Mouse (Mus musculus): ENCODE measurements around the gene Ppfibp1. TPM values are rescaled to one million over a fixed set of nuclear protein-coding genes. Genes with fewer than 3 reads are reported as not detected.

Gene Ppfibp1
- polyA plus RNA-seq (2016; fragmentation: Nextera tagmentation; extraction: Ambion mirVana), result 25.0 and 25.8 TPM in 2 replicates

DNA sequence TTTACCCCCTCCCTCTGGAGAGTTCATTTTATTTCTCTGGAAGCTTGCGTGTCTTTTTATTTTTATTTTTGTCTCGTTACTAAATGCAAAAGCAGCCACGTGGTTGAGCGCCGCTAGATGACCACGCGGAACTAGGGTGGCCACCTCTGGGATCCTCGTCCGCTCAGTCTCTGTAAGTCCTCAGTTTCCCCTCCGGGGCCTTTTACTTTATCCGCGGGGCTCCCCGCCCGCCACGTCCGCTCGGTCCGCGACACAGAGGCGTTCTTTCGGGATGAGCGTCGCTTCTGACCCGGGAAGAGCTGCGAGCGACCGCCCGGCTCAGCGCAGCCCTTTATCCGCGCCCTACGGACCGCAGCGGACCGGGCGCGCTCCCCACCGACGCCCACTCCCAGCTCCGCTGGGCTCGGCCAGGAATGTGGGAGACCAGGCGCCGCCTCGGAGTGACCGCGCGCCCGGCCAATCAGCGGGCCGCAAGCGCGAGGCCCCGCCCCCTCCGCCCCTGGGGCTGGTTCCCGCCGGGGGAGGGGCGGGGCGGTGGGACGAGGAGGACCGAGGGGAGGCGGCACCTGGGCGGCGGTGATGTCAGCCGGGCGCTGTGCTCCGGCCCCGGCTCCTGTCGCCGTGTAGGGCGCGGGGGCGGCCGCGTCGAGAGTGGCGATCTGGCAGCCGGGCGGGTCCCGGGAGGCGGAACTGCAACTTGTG, at the start of gene Ppfibp1:
Ppfibp1 (plus strand) TSS at position 530 of the 702 bp plus-strand sequence.
- Histone ChIP-seq H3K4me1 (peaks cover 17% of the 10 kb centered on the region), H3K4me3 (peak within 1 kb of the TSS; percentile 65), H3K27me3 (peaks cover 8% of the 10 kb centered on the region), H3K9ac (replicated peaks) (peak within 1 kb of the TSS; percentile 68), H3K36me3 (no peaks in the 10 kb centered on the region), H3K9me3 (no peaks in the 10 kb centered on the region), H3K4me2 (replicated peaks) (peak within 1 kb of the TSS; percentile 82), H3K27ac (replicated peaks) (0 out of 2 replicates have a peak within 1 kb of the TSS, but pooled peaks have one; percentile 39)
- ATAC-seq (ENCODE audit: low FRiP score, low read depth), result peak; percentile 96
- under 1% methylated on average over 69 of the region's 80 CpGs for WGBS

DNA sequence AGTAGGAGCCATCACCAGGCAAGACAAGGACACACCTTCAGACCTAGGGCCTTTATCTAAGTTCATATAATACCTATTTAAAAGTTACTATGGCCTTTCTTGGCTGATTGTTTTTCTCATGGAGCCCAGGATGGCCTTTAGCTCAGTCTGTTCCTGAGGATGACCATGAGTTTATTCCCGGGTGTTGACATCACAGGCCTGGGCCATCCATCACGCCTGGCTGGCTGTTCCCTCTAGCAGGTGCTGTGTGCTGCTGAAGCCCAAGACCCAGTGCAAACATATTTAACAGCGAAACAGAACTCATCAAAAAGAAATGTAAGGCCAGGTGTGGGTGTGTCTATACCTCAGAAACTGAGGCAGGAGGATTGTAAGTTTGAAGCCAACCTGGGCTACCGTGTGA, 49.4 kb upstream of the Ppfibp1 start:
- Histone ChIP-seq H3K4me3 (no peak overlapping the region), H3K27ac (replicated peaks) (no peak overlapping the region), H3K27me3 (no peaks in the 10 kb centered on the region), H3K9ac (replicated peaks) (no peak overlapping the region), H3K9me3 (no peaks in the 10 kb centered on the region), H3K36me3 (no peaks in the 10 kb centered on the region), H3K4me2 (replicated peaks) (no peak overlapping the region), H3K4me1 (no peaks in the 10 kb centered on the region)
- no peak for ATAC-seq (ENCODE audit: low FRiP score, low read depth)
- WGBS, result 91% methylated on average over 4 of the region's 4 CpGs

DNA sequence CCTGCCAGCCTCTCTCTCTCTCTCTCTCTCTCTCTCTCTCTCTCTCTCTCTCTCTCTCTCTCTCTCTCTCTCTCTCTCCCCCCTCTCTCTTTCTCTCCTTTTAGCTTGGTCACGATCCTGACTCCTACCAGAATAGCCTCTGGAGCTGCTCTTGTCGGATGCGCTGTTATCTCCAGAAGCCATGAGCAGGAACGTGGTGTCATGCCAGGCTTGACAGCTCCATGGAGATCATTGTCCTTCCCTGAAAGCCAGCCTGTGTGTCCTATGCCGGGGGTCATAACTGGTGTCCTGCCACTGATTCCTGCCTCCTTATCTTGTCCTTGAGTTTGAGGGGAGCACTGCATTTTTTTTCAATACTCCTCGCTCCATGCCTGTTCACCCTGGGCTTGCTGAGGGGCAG, 43.4 kb upstream of the Ppfibp1 start:
- Histone ChIP-seq H3K36me3 (no peaks in the 10 kb centered on the region), H3K9me3 (no peaks in the 10 kb centered on the region), H3K27me3 (no peaks in the 10 kb centered on the region), H3K27ac (replicated peaks) (no peak overlapping the region), H3K4me3 (no peak overlapping the region), H3K9ac (replicated peaks) (no peak overlapping the region), H3K4me2 (replicated peaks) (no peak overlapping the region), H3K4me1 (no peaks in the 10 kb centered on the region)
- no peak for ATAC-seq (ENCODE audit: low FRiP score, low read depth)
- WGBS, result 81% methylated on average over 6 of the region's 6 CpGs

DNA sequence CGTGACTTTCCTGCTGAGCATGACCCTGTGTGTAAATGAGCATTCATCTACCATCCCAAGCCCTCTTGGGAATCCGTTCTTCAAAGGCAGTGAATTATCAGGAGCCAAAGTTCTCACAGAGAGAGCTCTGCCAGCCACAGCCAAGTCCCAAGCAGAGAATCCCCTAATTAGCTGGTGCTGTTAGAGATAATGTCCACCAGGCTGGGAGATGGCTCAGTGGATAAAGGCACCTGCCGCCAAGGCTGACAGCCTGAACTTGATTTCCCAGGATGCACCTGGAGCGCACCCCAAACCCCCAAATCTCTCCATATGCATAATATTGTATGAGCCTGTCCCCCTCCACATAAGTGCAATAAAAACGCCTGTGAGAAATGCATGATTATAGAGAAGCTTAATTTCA, 42.9 kb upstream of the Ppfibp1 start:
- Histone ChIP-seq H3K4me2 (replicated peaks) (no peak overlapping the region), H3K9me3 (no peaks in the 10 kb centered on the region), H3K4me1 (no peaks in the 10 kb centered on the region), H3K9ac (replicated peaks) (no peak overlapping the region), H3K27ac (replicated peaks) (no peak overlapping the region), H3K27me3 (no peaks in the 10 kb centered on the region), H3K36me3 (no peaks in the 10 kb centered on the region), H3K4me3 (no peak overlapping the region)
- ATAC-seq (ENCODE audit: low FRiP score, low read depth), result no peak
- 66% methylated on average over 5 of the region's 5 CpGs for WGBS

DNA sequence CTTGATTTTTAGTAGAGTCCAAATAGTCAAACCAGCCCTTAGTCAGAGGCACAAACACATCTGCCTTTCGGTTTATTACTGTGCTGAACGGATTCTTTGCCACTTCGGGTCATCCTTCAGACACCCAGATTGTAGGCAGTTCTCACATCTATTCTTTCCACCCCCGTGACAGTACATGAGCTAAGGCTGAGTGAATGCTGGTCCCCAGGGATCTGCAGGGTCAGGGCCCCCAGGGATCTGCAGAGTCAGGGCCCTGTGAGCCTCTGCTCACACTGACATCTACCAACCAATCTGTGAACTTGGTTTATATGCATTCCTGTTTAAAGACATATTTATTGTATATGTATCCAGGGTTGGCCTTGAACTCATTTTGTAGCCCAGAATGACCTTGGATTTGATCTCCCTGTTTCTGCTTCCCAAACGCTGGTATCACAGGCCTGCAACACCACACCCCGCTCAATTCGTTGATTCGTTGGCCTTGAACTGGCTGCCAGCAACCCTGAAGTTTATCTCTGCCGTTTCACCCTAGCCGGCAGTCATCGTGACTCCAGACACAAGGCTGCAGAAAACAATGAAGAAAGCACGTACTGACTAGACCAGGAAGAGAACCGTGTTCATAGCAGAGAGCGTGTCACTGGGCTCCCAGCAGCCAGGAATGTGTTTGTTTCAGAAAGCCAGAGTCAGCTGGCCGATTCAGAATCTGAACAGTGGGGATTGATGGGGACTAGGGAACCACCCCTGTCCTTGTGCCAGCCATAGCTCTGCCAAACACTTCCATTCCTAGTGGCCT, 42.1 kb upstream of the Ppfibp1 start:
- WGBS, result 82% methylated on average over 15 of the region's 15 CpGs
- Histone ChIP-seq H3K4me2 (replicated peaks) (no peak overlapping the region), H3K27me3 (no peaks in the 10 kb centered on the region), H3K4me3 (no peak overlapping the region), H3K4me1 (no peaks in the 10 kb centered on the region), H3K9me3 (no peaks in the 10 kb centered on the region), H3K9ac (replicated peaks) (no peak overlapping the region), H3K27ac (replicated peaks) (no peak overlapping the region), H3K36me3 (no peaks in the 10 kb centered on the region)
- no peak for ATAC-seq (ENCODE audit: low FRiP score, low read depth)

DNA sequence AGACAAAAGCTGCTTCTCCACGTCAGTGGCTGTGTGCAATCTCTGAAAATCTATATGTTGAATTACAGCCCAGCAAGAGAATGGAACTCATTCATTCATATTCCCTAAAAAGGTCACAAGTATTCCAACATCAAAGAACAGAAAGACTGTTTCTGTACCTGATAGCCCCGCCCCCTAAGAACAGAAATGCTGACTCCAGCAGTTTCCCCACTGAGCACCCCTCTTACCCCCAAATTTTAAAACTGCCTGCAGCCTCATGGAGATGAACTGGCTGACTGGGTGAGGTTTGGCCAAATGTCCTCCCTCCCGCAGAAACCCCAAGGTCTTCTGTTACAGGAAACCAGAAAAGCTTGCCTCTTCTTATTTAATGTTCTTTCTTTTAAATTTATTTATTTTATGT, 40.9 kb upstream of the Ppfibp1 start:
- H3K4me1 ChIP-seq, result no peaks in the 10 kb centered on the region
- no peaks in the 10 kb centered on the region for H3K36me3 ChIP-seq
- H3K4me3 ChIP-seq, result no peak overlapping the region
- no peak overlapping the region for H3K27ac ChIP-seq (replicated peaks)
- H3K4me2 ChIP-seq (replicated peaks), result no peak overlapping the region
- no peaks in the 10 kb centered on the region for H3K9me3 ChIP-seq
- 80% methylated on average over 3 of the region's 3 CpGs for WGBS
- H3K9ac ChIP-seq (replicated peaks), result no peak overlapping the region
- H3K27me3 ChIP-seq, result no peaks in the 10 kb centered on the region
- ATAC-seq (ENCODE audit: low FRiP score, low read depth), result no peak

DNA sequence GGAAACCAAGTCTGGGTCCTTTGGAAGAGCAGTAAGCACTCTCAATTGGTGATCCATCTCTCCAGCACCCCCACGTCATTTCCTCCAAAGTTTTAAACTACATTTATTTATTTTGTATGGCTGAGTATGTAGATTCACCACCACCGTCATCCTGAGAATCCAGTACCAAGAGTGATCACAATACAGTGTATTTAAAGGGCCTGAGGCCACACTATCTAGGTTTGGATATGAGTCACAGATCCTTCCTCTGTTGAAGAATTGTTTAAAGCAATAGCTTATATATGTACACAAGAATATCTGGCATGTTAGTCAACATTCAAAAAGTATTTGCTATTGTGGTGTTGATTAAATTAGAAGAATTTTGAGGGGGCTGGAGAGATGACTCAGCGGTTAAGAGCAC, 40.0 kb upstream of the Ppfibp1 start:
- 82% methylated on average over 3 of the region's 3 CpGs for WGBS
- no peak for ATAC-seq (ENCODE audit: low FRiP score, low read depth)
- no peaks in the 10 kb centered on the region for H3K27me3 ChIP-seq

DNA sequence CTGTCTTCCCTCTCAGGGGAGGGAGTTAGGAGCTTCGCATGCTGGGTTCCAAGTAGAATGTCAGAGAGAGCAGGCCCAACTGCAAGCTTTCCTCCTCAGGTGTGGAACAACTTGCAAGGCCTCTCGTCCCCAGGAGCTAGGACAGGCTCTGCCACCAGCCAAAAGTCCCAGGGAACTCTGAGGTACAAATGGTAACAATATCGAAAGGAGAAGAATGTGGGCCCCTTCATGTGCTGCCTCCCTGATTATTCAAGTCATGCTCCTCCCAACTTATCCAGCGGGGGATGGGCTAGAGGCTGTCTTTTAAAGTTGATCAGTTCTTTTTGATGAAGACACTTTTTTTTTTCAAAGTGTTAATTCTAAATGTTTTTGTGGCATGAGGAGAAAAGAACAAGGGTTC, 38.2 kb upstream of the Ppfibp1 start, which contains the start of gene Smco2:
Smco2 (plus strand) TSS at position 55 of the 400 bp plus-strand sequence.
- Histone ChIP-seq H3K27ac (replicated peaks) (no peak within 1 kb of the TSS), H3K4me1 (no peaks in the 10 kb centered on the region), H3K4me3 (no peak within 1 kb of the TSS), H3K27me3 (no peaks in the 10 kb centered on the region), H3K36me3 (no peaks in the 10 kb centered on the region), H3K4me2 (replicated peaks) (no peak within 1 kb of the TSS), H3K9me3 (no peaks in the 10 kb centered on the region), H3K9ac (replicated peaks) (no peak within 1 kb of the TSS)
- no peak for ATAC-seq (ENCODE audit: low FRiP score, low read depth)
- 69% methylated on average over 4 of the region's 4 CpGs for WGBS

More for the DNA sequence above, 40.0 kb upstream of the Ppfibp1 start:
- Histone ChIP-seq H3K4me3 (no peak overlapping the region), H3K36me3 (no peaks in the 10 kb centered on the region), H3K4me1 (no peaks in the 10 kb centered on the region), H3K27ac (replicated peaks) (no peak overlapping the region), H3K4me2 (replicated peaks) (no peak overlapping the region), H3K9me3 (no peaks in the 10 kb centered on the region), H3K9ac (replicated peaks) (no peak overlapping the region)

DNA sequence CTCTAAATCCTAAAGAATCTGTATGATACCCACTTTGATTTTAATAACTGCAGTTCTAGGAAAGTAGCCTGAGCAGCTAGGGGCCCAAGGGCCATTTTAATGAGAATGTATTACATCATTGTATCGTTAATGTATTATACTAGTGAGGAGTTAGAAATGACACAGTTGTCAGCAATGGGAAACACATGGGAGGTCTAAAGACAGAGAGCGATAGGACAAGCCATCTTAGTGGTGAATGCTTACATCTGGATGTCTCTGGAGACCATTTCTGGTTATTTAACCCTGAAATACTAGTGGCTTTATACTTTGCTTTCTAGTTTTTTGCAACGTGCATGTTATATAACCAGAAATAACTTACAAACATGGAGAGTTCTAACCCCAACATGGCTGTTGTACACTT, 36.4 kb upstream of the Ppfibp1 start:
- Histone ChIP-seq H3K9ac (replicated peaks) (no peak overlapping the region), H3K36me3 (no peaks in the 10 kb centered on the region), H3K27ac (replicated peaks) (no peak overlapping the region), H3K4me1 (no peaks in the 10 kb centered on the region), H3K27me3 (no peaks in the 10 kb centered on the region; the same call in 1 of the 2 replicates), H3K4me2 (replicated peaks) (no peak overlapping the region), H3K4me3 (no peak overlapping the region), H3K9me3 (no peaks in the 10 kb centered on the region)
- WGBS, result 82% methylated on average over 3 of the region's 3 CpGs
- ATAC-seq (ENCODE audit: low FRiP score, low read depth), result no peak

DNA sequence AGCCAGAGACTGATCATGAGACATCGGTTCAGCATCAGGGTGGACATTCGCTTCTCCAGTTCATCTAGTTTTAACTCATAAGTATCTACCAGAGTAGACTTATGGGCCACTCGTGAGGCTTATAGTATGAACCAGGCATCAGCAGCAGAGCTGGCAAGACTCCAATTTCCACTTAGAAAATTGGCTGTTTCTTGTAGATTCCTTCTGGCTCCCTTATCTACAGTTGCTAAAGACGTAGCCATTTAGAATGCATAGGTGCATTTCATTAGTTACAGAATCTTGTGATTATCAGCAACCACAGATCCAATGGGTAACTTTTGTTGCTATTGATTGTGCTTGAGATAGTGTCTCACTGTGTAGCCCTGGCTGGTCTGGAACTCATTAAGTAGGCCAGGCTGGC, 35.5 kb upstream of the Ppfibp1 start:
- H3K27me3 ChIP-seq, result no peaks in the 10 kb centered on the region; the same call in 1 of the 2 replicates
- H3K9ac ChIP-seq (replicated peaks), result no peak overlapping the region
- no peak overlapping the region for H3K27ac ChIP-seq (replicated peaks)
- no peaks in the 10 kb centered on the region for H3K9me3 ChIP-seq
- no peaks in the 10 kb centered on the region for H3K4me1 ChIP-seq
- WGBS, result 93% methylated on average over 4 of the region's 4 CpGs
- H3K4me3 ChIP-seq, result no peak overlapping the region
- H3K36me3 ChIP-seq, result no peaks in the 10 kb centered on the region
- no peak for ATAC-seq (ENCODE audit: low FRiP score, low read depth)
- H3K4me2 ChIP-seq (replicated peaks), result no peak overlapping the region

DNA sequence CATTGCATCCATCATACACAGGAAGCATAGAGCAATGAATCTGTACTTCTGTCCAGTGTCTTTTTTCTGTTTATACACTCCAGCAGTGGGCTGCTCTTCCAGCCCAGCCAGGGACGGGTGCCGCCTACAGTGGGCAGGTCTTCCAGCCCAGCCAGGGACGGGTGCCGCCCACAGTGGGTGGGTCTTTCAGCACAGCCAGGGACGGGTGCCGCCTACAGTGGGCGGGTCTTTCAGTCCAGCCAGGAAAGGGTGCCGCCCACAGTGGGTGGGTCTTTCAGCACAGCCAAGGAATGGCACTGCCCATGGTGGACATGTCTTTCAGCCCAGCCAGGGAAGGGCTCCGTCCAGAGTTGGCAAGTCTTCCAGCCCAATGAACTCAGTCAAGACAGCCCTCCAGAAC, 33.1 kb upstream of the Ppfibp1 start:
- Histone ChIP-seq H3K9ac (replicated peaks) (no peak overlapping the region), H3K27ac (replicated peaks) (no peak overlapping the region), H3K36me3 (no peaks in the 10 kb centered on the region)

DNA sequence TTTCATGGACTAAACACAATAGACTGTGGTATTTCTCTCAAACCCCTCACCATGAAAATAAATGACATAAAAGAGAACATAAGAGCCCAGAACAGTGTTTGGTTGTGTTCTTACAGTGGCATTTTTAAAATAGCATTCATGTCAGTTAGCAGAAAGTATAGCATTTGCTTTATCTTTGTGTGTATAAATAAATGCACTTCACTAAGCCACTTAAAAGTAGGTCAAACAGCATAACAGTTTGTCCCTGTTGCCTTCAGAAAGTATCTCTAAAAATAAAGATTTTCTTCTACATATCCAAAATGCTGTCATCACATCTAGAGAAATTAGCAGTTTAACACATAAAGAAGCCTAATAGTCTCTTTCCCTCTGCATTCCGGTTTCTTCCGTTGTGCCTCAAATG, 30.9 kb upstream of the Ppfibp1 start:
- H3K27ac ChIP-seq (replicated peaks), result no peak overlapping the region
- H3K36me3 ChIP-seq, result no peaks in the 10 kb centered on the region
- H3K27me3 ChIP-seq, result no peaks in the 10 kb centered on the region; the same call in 1 of the 2 replicates
- no peaks in the 10 kb centered on the region for H3K9me3 ChIP-seq
- 92% methylated on average over 2 of the region's 2 CpGs for WGBS
- H3K4me3 ChIP-seq, result no peak overlapping the region
- no peak for ATAC-seq (ENCODE audit: low FRiP score, low read depth)
- no peak overlapping the region for H3K9ac ChIP-seq (replicated peaks)
- no peaks in the 10 kb centered on the region for H3K4me1 ChIP-seq
- H3K4me2 ChIP-seq (replicated peaks), result no peak overlapping the region

More for the DNA sequence above, 33.1 kb upstream of the Ppfibp1 start:
- no peaks in the 10 kb centered on the region for H3K4me1 ChIP-seq
- no peak overlapping the region for H3K4me3 ChIP-seq
- no peaks in the 10 kb centered on the region for H3K9me3 ChIP-seq
- 95% methylated on average over 9 of the region's 9 CpGs for WGBS
- 0 out of 2 replicates have a peak, but pooled peaks have one; percentile 41 for ATAC-seq (ENCODE audit: low FRiP score, low read depth)
- H3K4me2 ChIP-seq (replicated peaks), result no peak overlapping the region
- H3K27me3 ChIP-seq, result no peaks in the 10 kb centered on the region; the same call in 1 of the 2 replicates
